Mouse (Mus musculus) forebrain, embryonic 11.5 days (tissue): ENCODE data around the gene Kcnk4. TPM values are rescaled to one million over a fixed set of nuclear protein-coding genes. Genes with fewer than 3 reads are reported as not detected.

Experiments
- microRNA-seq: library from miRNA; unstranded; fragments of <30 nt; microRNA quantifications from one replicate; pipeline ENCODE4, GENCODE M21; 2016; ENCODE audit not compliant: insufficient number of aligned reads
- polyA plus RNA-seq: library from polyadenylated mRNA; unstranded; fragments of >200 nt; fragmentation: Nextera tagmentation; extraction: Ambion mirVana; gene quantifications from 2 replicates; pipeline ENCODE4 v1.2.1, GENCODE M21; 2014

The Kcnk4 gene
- polyA plus RNA-seq, 1 experiment from 2014 or later = not detected

Small RNA genes within 50 kb of the gene (microRNA-seq; reads per million reads assigned to microRNA genes)
- gene Mir6990 = 2.5 reads per million

Other genes with a start within 250 kb of the Kcnk4 start
- 6.0 and 7.2 TPM in 2 replicates for gene Rps6ka4, start 93.9 kb downstream of the Kcnk4 start, polyA plus RNA-seq
- gene Ccdc88b, start 76.3 kb downstream of the Kcnk4 start, polyA plus RNA-seq = 0.56 and 0.80 TPM in 2 replicates
- 144 and 152 TPM in 2 replicates for gene Trmt112, start 24.8 kb downstream of the Kcnk4 start, polyA plus RNA-seq
- 105 and 106 TPM in 2 replicates for gene Prdx5, start 24.4 kb downstream of the Kcnk4 start, polyA plus RNA-seq
- 5.4 TPM in 2 replicates for gene Esrra, start 12.7 kb downstream of the Kcnk4 start, polyA plus RNA-seq
- gene Catsperz, start 9.1 kb downstream of the Kcnk4 start, polyA plus RNA-seq = not detected in 2 replicates
- gene Bad, start 7.3 kb upstream of the Kcnk4 start, polyA plus RNA-seq = 56.6 and 57.0 TPM in 2 replicates
- 32.7 and 34.3 TPM in 2 replicates for gene Gpr137, start 8.0 kb upstream of the Kcnk4 start, polyA plus RNA-seq
- gene Ppp1r14b, start 40.5 kb upstream of the Kcnk4 start, polyA plus RNA-seq = 305 and 329 TPM in 2 replicates
- 21.2 and 24.1 TPM in 2 replicates for gene Plcb3, start 42.0 kb upstream of the Kcnk4 start, polyA plus RNA-seq
- 65.4 and 80.7 TPM in 2 replicates for gene Fkbp2, start 46.0 kb upstream of the Kcnk4 start, polyA plus RNA-seq
- gene Vegfb, start 53.1 kb upstream of the Kcnk4 start, polyA plus RNA-seq = 29.5 and 32.7 TPM in 2 replicates
- gene Dnajc4, start 58.1 kb upstream of the Kcnk4 start, polyA plus RNA-seq = 14.5 and 18.8 TPM in 2 replicates
- 13.5 and 14.6 TPM in 2 replicates for gene Nudt22, start 61.6 kb upstream of the Kcnk4 start, polyA plus RNA-seq
- gene Trpt1, start 61.6 kb upstream of the Kcnk4 start, polyA plus RNA-seq = 12.8 and 14.9 TPM in 2 replicates
- gene Fermt3, start 85.0 kb upstream of the Kcnk4 start, polyA plus RNA-seq = 8.0 and 8.5 TPM in 2 replicates
- gene Stip1, start 105.5 kb upstream of the Kcnk4 start, polyA plus RNA-seq = 428 and 444 TPM in 2 replicates
- gene Macrod1, start 122.3 kb upstream of the Kcnk4 start, polyA plus RNA-seq = 3.6 and 4.0 TPM in 2 replicates
- gene Flrt1, start 171.2 kb upstream of the Kcnk4 start, polyA plus RNA-seq = 7.7 and 9.0 TPM in 2 replicates